Mouse (Mus musculus) embryonic fibroblast, embryonic 13.5 days (primary cell): ENCODE results near the gene Josd2.

Experiments
- CTCF ChIP-seq: IDR thresholded peaks from 2 replicates; pipeline ENCODE4 v1.5.1; 2011; ENCODE audit warnings: mild to moderate bottlenecking, control low read depth, low read length, moderate library complexity, borderline replicate concordance; ENCODE audit not compliant: insufficient read depth
- POLR2A ChIP-seq: IDR thresholded peaks from 2 replicates; pipeline ENCODE4 v1.6.1; 2011; ENCODE audit warnings: low read depth, mild to moderate bottlenecking, control low read depth, low read length, moderate library complexity

GRCm38 (mm10) chr7:44461503-44462217, 6.1 kb upstream of the Josd2 start:
- TF ChIP-seq CTCF (no peak), POLR2A (no peak)
